ENCODE assay signal across 8 mouse cellular contexts in the genomic region with DNA sequence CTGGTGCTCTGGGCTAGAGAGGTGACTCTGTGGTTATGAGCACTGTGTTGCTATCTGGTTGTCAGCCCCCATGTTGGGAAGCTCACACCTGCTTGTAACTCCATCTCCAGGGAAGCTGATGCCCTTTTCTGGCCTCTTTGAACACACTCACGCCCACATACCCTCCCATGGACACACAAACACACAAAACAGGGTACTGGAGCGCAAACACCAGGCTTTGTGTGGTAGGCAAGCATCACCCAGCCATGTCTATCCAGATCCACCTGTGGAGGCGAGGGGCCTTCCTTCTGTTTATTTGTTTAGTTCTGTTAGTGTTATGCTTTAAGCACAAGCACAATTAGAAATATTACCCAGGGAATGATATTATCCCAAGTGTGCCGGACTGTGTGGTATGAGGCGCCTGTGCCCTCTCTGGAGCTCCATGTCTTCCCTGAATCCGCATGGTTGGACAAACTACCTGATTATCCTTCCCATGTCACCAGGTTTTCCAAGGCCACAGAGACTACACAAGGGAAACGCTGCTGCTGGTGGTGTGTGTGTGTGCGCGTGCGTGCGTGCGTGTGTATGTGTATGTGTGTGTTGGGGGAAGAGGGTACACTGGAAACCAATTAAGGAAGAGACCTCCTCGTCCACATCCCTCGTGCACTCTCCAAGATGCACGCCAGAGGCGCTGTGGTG. TPM values are rescaled to one million over a fixed set of nuclear protein-coding genes. Genes with fewer than 3 reads are reported as not detected.
DNase-seq lines count a peak whose midpoint lies in the region; ATAC-seq lines count a peak whose summit lies in the region.

No protein-coding gene starts in this region.

- no peaks in the 10 kb centered on the region for H3K9me3 ChIP-seq in heart, embryonic 12.5 days (replicated peaks)
- H3K9me3 ChIP-seq in embryonic facial prominence, embryonic 15.5 days (replicated peaks) = no peaks in the 10 kb centered on the region
- no peaks in the 10 kb centered on the region for H3K9me3 ChIP-seq in midbrain, embryonic 10.5 days (replicated peaks)

- intact Hi-C loops in heart, postnatal 36 days (cut with DNase I) = loop anchor here (2.0 kb wide), 2 partner anchors 44 to 66 kb away; partner anchors contain the start of gene Ppp1r21

- DNase-seq in heart, postnatal 36 days = no peak
- peak; percentile 78 for DNase-seq in induced T-regulatory cell, adult 2 months (ENCODE audit: low read depth)
- no peak for DNase-seq in midbrain, embryonic 10.5 days (ENCODE audit: low spot score)
- peak; percentile 52 to 68 for DNase-seq in thymus, adult 18-20 months
- no peak for DNase-seq in embryo, embryonic 10.5 days (ENCODE audit: low spot score)

- H3K36me3 ChIP-seq in heart, embryonic 12.5 days = peaks cover 5% of the 10 kb centered on the region; the same call in 1 of the 2 replicates
- H3K36me3 ChIP-seq in embryonic facial prominence, embryonic 15.5 days = no peaks in the 10 kb centered on the region
- no peaks in the 10 kb centered on the region for H3K36me3 ChIP-seq in midbrain, embryonic 10.5 days

- H3K4me3 ChIP-seq in heart, embryonic 12.5 days = peak overlapping the region; percentile 78
- peak overlapping the region; percentile 58 for H3K4me3 ChIP-seq in embryonic facial prominence, embryonic 15.5 days (replicated peaks)
- peak overlapping the region; percentile 68 for H3K4me3 ChIP-seq in midbrain, embryonic 10.5 days

- WGBS in heart, embryonic 12.5 days = 29% methylated on average over 16 of the region's 16 CpGs
- 29% methylated on average over 16 of the region's 16 CpGs for WGBS in embryonic facial prominence, embryonic 15.5 days
- 29% methylated on average over 16 of the region's 16 CpGs for WGBS in midbrain, embryonic 10.5 days

- H3K4me1 ChIP-seq in heart, embryonic 12.5 days (replicated peaks) = peaks cover 29% of the 10 kb centered on the region
- H3K4me1 ChIP-seq in embryonic facial prominence, embryonic 15.5 days = peaks cover 32% of the 10 kb centered on the region
- H3K4me1 ChIP-seq in midbrain, embryonic 10.5 days = peaks cover 37% of the 10 kb centered on the region

- H3K27me3 ChIP-seq in heart, embryonic 12.5 days (replicated peaks) = no peaks in the 10 kb centered on the region
- H3K27me3 ChIP-seq in embryonic facial prominence, embryonic 15.5 days = no peaks in the 10 kb centered on the region
- no peaks in the 10 kb centered on the region for H3K27me3 ChIP-seq in midbrain, embryonic 10.5 days (ENCODE audit: low read depth, poor library complexity, severe bottlenecking)

- H3K4me2 ChIP-seq in heart, embryonic 12.5 days = peak overlapping the region; percentile 90
- peak overlapping the region; percentile 80 for H3K4me2 ChIP-seq in embryonic facial prominence, embryonic 15.5 days (replicated peaks)

- H3K27ac ChIP-seq in heart, embryonic 12.5 days (ENCODE audit: poor library complexity, severe bottlenecking) = peak overlapping the region; percentile 92
- peak overlapping the region; percentile 92 for H3K27ac ChIP-seq in embryonic facial prominence, embryonic 15.5 days (replicated peaks)
- H3K27ac ChIP-seq in midbrain, embryonic 10.5 days (replicated peaks) = peak overlapping the region; percentile 86

- H3K9ac ChIP-seq in heart, embryonic 12.5 days = peak overlapping the region; percentile 86
- no peak overlapping the region for H3K9ac ChIP-seq in embryonic facial prominence, embryonic 15.5 days

- ATAC-seq in heart, embryonic 12.5 days (ENCODE audit: insufficient number of reproducible peaks, low FRiP score) = no peak
- peak; percentile 77 for ATAC-seq in CD4-positive, CD25-positive, alpha-beta regulatory T cell, adult 4 months
- no peak for ATAC-seq in embryonic facial prominence, embryonic 15.5 days (ENCODE audit: insufficient number of reproducible peaks, low FRiP score, low TSS enrichment, low read depth)

RNA-seq across cellular contexts. Expression of gene Ston1, which starts 0.8 kb away (rescaled TPM):
- polyA plus RNA-seq in heart, embryonic 12.5 days (2016; fragmentation: Nextera tagmentation; extraction: Ambion mirVana) = 5.4 and 8.4 TPM in 2 replicates
- 10 to 100 TPM; 17.4 to 20.3 TPM for total RNA-seq in heart, postnatal 36 days (2021)
- 1 to 10 TPM; 2.1 to 2.9 TPM for polyA plus RNA-seq in CD4-positive, CD25-positive, alpha-beta regulatory T cell, adult 4 months (2017; shearing (Covaris generic))
- polyA plus RNA-seq in embryonic facial prominence, embryonic 15.5 days (2015; fragmentation: Nextera tagmentation; extraction: Ambion mirVana) = 5.9 and 7.7 TPM in 2 replicates
- polyA plus RNA-seq in midbrain, embryonic 10.5 days (2016; fragmentation: Nextera tagmentation; extraction: Ambion mirVana) = 1.5 and 1.7 TPM in 2 replicates

Comparison
In these comparisons a context has a peak if more than half of its experiments do, and no peak if none do; other contexts are left out.
1. DNase-seq: peak in induced T-regulatory cell, adult 2 months (single experiment) and thymus, adult 18-20 months (2 of 2); none in heart, postnatal 36 days (0 of 2), midbrain, embryonic 10.5 days (single experiment) and embryo, embryonic 10.5 days (single experiment).
2. Peak in every context shown above with its lines, with median percentiles within 50 percentile points of each other: H3K27ac ChIP-seq and H3K4me3 ChIP-seq.